Mouse (Mus musculus) ES-E14 (cell line): ENCODE measurements around the gene Selenon. TPM values are rescaled to one million over a fixed set of nuclear protein-coding genes. Genes with fewer than 3 reads are reported as not detected.

ENCODE experiments used
- DNase-seq: peaks from one replicate; pipeline ENCODE4 v3.0.0-alpha.2; 2013; ENCODE audit warnings: low read depth, low spot score
- H3K27ac ChIP-seq: 2 replicates; pipeline ENCODE4 v1.5.1; 2012; ENCODE audit warnings: low read depth, mild to moderate bottlenecking, low read length, moderate library complexity, mixed read lengths; ENCODE audit not compliant: poor library complexity, insufficient read depth, severe bottlenecking
- H3K36me3 ChIP-seq: 2 replicates; pipeline ENCODE4 v1.6.1; 2012; ENCODE audit warnings: mild to moderate bottlenecking, low read length, moderate library complexity, mixed read lengths; ENCODE audit not compliant: control insufficient read depth, poor library complexity, insufficient read depth, severe bottlenecking
- H3K4me1 ChIP-seq, 2 experiments: fragments of 150-350 bp in 1 of 2; sonication (generic) in 1 of 2; 2 replicates each; pipeline ENCODE4 v1.6.1; 2012; ENCODE audit warnings: low read length in 2 of 2, mild to moderate bottlenecking in 1 of 2, mixed read lengths in 1 of 2; ENCODE audit not compliant: control insufficient read depth in 2 of 2, insufficient read depth in 2 of 2, poor library complexity in 1 of 2
- H3K4me3 ChIP-seq, 2 experiments: fragments of 150-350 bp in 1 of 2; sonication (generic) in 1 of 2; 2 replicates each; pipeline ENCODE4 v1.5.1; 2012; ENCODE audit warnings: low read length in 2 of 2, low read depth in 1 of 2, mild to moderate bottlenecking in 1 of 2, mixed read lengths in 1 of 2; ENCODE audit not compliant: insufficient read depth in 1 of 2, poor library complexity in 1 of 2, severe bottlenecking in 1 of 2
- H3K9ac ChIP-seq: 2 replicates; pipeline ENCODE4 v1.6.1; 2012; ENCODE audit warnings: low read depth, mild to moderate bottlenecking, low read length, mixed read lengths; ENCODE audit not compliant: poor library complexity, insufficient read depth, severe bottlenecking
- H3K9me3 ChIP-seq: fragments of 150-350 bp; sonication (generic); 2 replicates; pipeline ENCODE4 v1.6.1; 2012; ENCODE audit warnings: low read depth, mild to moderate bottlenecking, low read length; ENCODE audit not compliant: control insufficient read depth, insufficient read depth
- CHD2 ChIP-seq: IDR thresholded peaks from 2 replicates; pipeline ENCODE4 v1.6.1; 2014; ENCODE audit warnings: mild to moderate bottlenecking, low read depth, low read length, inconsistent platforms
- HCFC1 ChIP-seq: IDR thresholded peaks from 2 replicates; pipeline ENCODE4 v1.6.1; 2012; ENCODE audit warnings: low read length, inconsistent platforms, borderline replicate concordance; ENCODE audit not compliant: insufficient read depth
- MAFK ChIP-seq: IDR thresholded peaks from 2 replicates; pipeline ENCODE4 v1.6.1; 2014; ENCODE audit warnings: mild to moderate bottlenecking, low read depth, low read length, inconsistent platforms; ENCODE audit not compliant: insufficient read depth
- ZC3H11A ChIP-seq: IDR thresholded peaks from 2 replicates; pipeline ENCODE4 v1.6.1; 2012; ENCODE audit warnings: low read depth, mild to moderate bottlenecking, inconsistent platforms, low read length, borderline replicate concordance
- ZNF384 ChIP-seq: IDR thresholded peaks from 2 replicates; pipeline ENCODE4 v1.6.1; 2012; ENCODE audit warnings: low read depth, low read length, inconsistent platforms
- in situ Hi-C, 2 experiments: fragments of 600-800 bp; cut with MboI; formaldehyde crosslinking; loops; one replicate each; pipeline ENCODE4 v1.15.1; 2025; ENCODE audit warnings: low sequenced_read_pairs in 2 of 2, inconsistent platforms in 1 of 2; ENCODE audit not compliant: unreplicated experiment in 2 of 2
- total RNA-seq: library from RNA; depleted of rRNA; stranded (reverse); fragments of 300-350 nt; gene quantifications from 2 replicates; pipeline ENCODE4 v1.2.3, GENCODE M21; 2012; rRNA removed

Selenon gene
- total RNA-seq, 1 experiment: 8.3 TPM

GRCm38 (mm10) chr4:134491716-134492115 is 60.2 kb downstream of the Selenon start:
- H3K36me3 ChIP-seq: no peaks in the 10 kb centered on the region
- in situ Hi-C loops: no loop called here
- no peak overlapping the region for H3K4me3 ChIP-seq
- TF ChIP-seq ZC3H11A (no peak), MAFK (no peak), ZNF384 (no peak), HCFC1 (no peak), CHD2 (no peak)
- H3K4me1 ChIP-seq: peaks cover 8 to 17% of the 10 kb centered on the region in 2 experiments; a peak in 3 of 4 replicates
- no peak for DNase-seq
- H3K27ac ChIP-seq: no peak overlapping the region
- H3K9ac ChIP-seq: no peak overlapping the region
- no peaks in the 10 kb centered on the region for H3K9me3 ChIP-seq

GRCm38 (mm10) chr4:134489986-134490665 is 61.8 kb downstream of the Selenon start:
- no peak overlapping the region for H3K27ac ChIP-seq
- no peak for TF ChIP-seq CHD2
- TF ChIP-seq ZNF384: no peak
- TF ChIP-seq ZC3H11A: no peak
- TF ChIP-seq HCFC1: no peak
- TF ChIP-seq MAFK: no peak
- in situ Hi-C loops: no loop called here

GRCm38 (mm10) chr4:134488211-134488610 is 63.8 kb downstream of the Selenon start:
- H3K4me1 ChIP-seq: no peaks in the 10 kb centered on the region
- H3K4me3 ChIP-seq: no peak overlapping the region
- DNase-seq: no peak
- H3K27ac ChIP-seq: no peak overlapping the region
- in situ Hi-C loops: no loop called here
- no peaks in the 10 kb centered on the region for H3K36me3 ChIP-seq
- H3K9ac ChIP-seq: no peak overlapping the region
- no peak for TF ChIP-seq HCFC1
- no peak for TF ChIP-seq ZNF384
- no peak for TF ChIP-seq CHD2
- no peak for TF ChIP-seq MAFK
- H3K9me3 ChIP-seq: no peaks in the 10 kb centered on the region

More at GRCm38 (mm10) chr4:134489986-134490665, 61.8 kb downstream of the Selenon start:
- H3K9ac ChIP-seq: no peak overlapping the region
- DNase-seq: no peak
- H3K36me3 ChIP-seq: no peaks in the 10 kb centered on the region
- H3K9me3 ChIP-seq: no peaks in the 10 kb centered on the region
- H3K4me1 ChIP-seq: peaks cover 2 to 10% of the 10 kb centered on the region in 2 experiments; a peak in 3 of 4 replicates
- no peak overlapping the region for H3K4me3 ChIP-seq

Other genes starting within 250 kb of the Selenon start
- gene Trim63, start 237.0 kb downstream of the Selenon start, total RNA-seq: 3.5 and 4.3 TPM in 2 replicates
- 23.5 and 24.3 TPM in 2 replicates for gene Slc30a2, start 209.0 kb downstream of the Selenon start, total RNA-seq
- gene Extl1, start 168.3 kb downstream of the Selenon start, total RNA-seq: 4.2 and 7.3 TPM in 2 replicates
- gene Pafah2, start 155.8 kb downstream of the Selenon start, total RNA-seq: 15.8 and 18.4 TPM in 2 replicates
- 322 and 361 TPM in 2 replicates for gene Stmn1, start 83.8 kb downstream of the Selenon start, total RNA-seq
- 4.8 and 6.9 TPM in 2 replicates for gene Paqr7, start 55.5 kb downstream of the Selenon start, total RNA-seq
- 13.7 and 18.3 TPM in 2 replicates for gene Aunip, start 41.2 kb downstream of the Selenon start, total RNA-seq
- 38.2 and 43.7 TPM in 2 replicates for gene Mtfr1l, start 16.8 kb downstream of the Selenon start, total RNA-seq
- 5.9 and 6.1 TPM in 2 replicates for gene Man1c1, start 152.1 kb upstream of the Selenon start, total RNA-seq
- gene Ldlrap1, start 215.9 kb upstream of the Selenon start, total RNA-seq: 15.0 and 16.6 TPM in 2 replicates